Mouse (Mus musculus) megakaryocyte, embryonic 14.5 days (primary cell): ENCODE measurements around the gene Ehhadh.

Source experiments
- FLI1 ChIP-seq: IDR thresholded peaks from 2 replicates; pipeline ENCODE4 v1.6.1; 2012; ENCODE audit warnings: low read length, inconsistent platforms, mixed read lengths
- GATA1 ChIP-seq: IDR thresholded peaks from 3 replicates; pipeline ENCODE4 v1.6.1; 2012; ENCODE audit warnings: mixed read lengths, low read length, inconsistent platforms, borderline replicate concordance

GRCm38 (mm10) chr16:21758447-21758846 lies 29.2 kb downstream of the Ehhadh start:
- TF ChIP-seq GATA1 = no peak
- no peak for TF ChIP-seq FLI1
